Mouse (Mus musculus): ENCODE data around the gene Aipl1.

- no peak for TF ChIP-seq CTCF (IDR thresholded peaks at IDR 0.05; ENCODE audit: extremely low read depth, insufficient read depth, insufficient read length, insufficient replicate concordance)
- no peak for TF ChIP-seq POLR2A (IDR thresholded peaks at IDR 0.05; ENCODE audit: low read depth, low read length)
Observed at GRCm38 (mm10) chr11:72050168-72050894, 13.0 kb upstream of the Aipl1 start.
